Mouse (Mus musculus) granulocyte monocyte progenitor cell, adult 5-6 weeks (primary cell): ENCODE results near the gene 2010111I01Rik. TPM values are rescaled to one million over a fixed set of nuclear protein-coding genes. Genes with fewer than 3 reads are reported as not detected.
"Not testable (repeated sequence)": the region's sequence is repeated elsewhere in the genome, so short reads cannot be mapped to it uniquely, and the experiment has no call there.

ENCODE experiments used
- ATAC-seq: replicated peaks from 2 replicates; pipeline ENCODE4 v1.8.0; 2016; ENCODE audit warnings: mild to moderate bottlenecking, moderate TSS enrichment, inconsistent platforms; ENCODE audit not compliant: poor library complexity, severe bottlenecking
- total RNA-seq, 2 experiments: library from RNA; stranded (forward) in 1 of 2; stranded (reverse) in 1 of 2; fragments of 200-712, 200-1000 nt in 1 of 2; fragments of >200 nt in 1 of 2; fragmentation: Nextera tagmentation in 1 of 2; gene quantifications; 2 replicates each; pipeline ENCODE4 v1.2.3; 2014 to 2017

2010111I01Rik gene
- total RNA-seq, 2 experiments from 2014 or later = 61.9 to 86.8 TPM

DNA sequence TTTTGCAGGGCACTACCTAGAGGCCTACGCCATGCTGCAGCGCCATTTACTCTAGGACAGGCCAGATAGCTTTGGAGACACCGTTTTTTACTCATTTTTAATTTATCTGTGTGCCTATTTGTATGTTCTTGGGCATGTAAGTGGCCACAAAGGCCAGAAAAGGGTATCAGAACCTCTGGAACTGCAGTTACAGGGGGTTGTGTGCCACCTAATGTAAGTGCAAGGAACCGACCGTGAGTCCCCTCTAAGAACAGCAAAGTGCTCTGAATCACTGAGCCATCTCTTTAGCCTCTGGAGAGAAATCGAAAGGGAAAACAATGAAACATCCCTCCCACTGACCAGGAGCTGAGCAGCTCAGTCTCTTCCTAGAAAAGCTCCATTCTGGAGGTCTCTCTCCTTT, 358.1 kb downstream of the 2010111I01Rik start:
- ATAC-seq = no peak

- ATAC-seq = no peak
These were observed 358.8 kb downstream of the 2010111I01Rik start for GRCm38 (mm10) chr13:63323286-63324075.

- no peak for ATAC-seq
These were observed 359.6 kb downstream of the 2010111I01Rik start for GRCm38 (mm10) chr13:63324311-63324710.

- peak; percentile 77 for ATAC-seq
These were observed 360.5 kb downstream of the 2010111I01Rik start for GRCm38 (mm10) chr13:63324978-63325848.

DNA sequence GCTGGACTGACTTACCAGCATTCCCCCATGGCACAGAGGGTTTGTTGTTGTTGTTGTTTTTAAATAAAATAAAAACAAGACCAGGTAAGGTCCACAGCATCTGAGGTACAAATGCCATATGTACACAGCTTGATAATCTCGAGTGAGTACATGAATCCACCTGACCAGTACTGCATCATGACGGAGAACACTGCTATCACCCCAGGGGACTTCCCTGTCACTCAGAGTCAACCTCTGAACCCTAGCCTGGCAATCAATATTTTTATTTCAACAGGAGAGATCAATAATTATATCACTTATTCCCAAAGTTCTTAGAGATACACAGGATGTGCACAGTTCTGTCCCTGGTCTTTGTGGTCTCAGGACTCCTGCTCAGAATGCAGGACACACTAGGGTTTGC, 361.3 kb downstream of the 2010111I01Rik start:
- ATAC-seq = no peak

GRCm38 (mm10) chr13:63330236-63330860, 365.7 kb downstream of the 2010111I01Rik start:
- no peak for ATAC-seq

DNA sequence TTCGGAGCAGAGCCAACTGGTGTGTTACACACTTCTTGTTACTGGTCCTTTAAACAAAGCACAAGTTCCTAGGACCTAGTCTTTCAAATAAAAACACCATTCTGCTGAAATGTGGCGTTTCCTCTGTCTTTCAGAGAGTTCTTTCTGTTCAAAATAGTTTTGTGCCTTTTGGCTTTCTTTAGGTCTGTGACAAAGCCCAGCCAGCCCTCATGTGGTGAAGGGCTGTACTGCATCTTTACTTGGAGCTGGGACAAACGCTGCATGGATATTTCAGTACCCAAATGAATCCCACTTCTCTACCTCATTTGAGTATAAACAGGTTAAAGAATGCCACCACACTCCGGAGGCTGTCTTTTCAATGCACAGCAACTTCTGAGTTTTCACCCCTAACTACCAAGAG, 366.7 kb downstream of the 2010111I01Rik start:
- peak; percentile 60; the same call in 1 of the 2 replicates for ATAC-seq

DNA sequence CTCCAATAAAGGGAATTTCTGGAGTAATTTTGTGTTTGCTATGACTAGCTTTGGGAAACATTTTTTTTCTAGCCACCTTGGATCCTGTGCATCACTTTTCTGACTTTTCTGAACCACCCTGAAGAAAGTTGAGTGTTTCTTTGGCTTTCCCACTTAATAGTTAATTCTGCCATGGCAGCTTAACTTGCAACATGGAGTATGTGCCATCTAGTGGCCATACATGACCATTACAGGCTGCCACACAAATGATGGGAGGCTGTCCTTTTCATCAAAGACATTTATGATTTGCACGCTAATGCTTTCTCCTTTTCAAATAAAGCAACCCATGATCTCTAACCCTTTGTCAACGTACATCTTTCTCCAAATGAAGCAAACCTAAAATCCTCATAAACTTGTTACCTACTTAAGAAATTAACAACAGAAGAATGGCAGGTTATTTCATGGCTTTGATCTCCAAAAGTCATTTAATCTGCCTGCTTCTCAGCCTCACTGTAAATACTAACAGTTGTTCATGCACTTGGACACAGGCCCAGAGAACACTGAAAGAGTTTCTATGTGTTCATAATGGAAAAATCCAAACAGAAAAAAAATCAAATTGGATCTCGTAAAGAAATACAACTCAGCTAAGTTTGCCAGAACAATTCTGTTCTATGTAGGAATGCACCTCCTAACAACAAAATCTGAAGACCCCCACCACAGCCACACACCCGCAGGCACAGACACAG, 368.0 kb downstream of the 2010111I01Rik start:
- peak; percentile 67 for ATAC-seq

DNA sequence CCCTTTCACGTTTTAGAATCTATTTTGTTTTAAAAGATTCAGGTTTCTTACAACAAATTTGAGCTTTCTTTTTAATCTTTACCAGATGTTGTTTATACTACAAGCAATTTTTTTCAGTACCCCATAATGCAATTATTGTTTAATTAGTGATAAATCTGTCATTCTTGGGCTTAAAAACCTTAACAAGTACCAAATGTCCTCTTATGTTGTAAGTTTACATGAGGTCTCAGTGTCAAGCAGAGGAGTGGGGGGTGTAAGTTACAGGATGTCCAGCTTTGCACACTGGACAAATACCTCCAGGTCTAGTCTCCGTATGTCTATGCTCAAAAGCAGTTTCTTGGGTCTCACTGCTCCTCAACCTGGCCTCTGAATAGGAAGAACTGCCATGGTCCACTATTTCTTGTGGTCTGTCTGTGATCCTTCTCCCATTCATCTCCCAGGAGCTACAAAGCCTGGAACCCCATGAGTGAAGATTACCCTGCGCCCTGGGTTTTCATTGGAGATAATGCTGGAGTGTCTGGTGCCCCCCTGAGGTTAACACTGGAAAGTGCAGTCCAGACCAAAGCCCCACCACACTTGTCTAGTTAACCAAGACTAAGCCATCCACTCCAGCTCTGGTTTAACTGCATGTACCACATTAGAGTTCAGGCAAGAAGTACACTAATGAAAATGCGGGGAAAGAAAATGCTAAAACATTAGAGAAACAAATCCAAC, 370.9 kb downstream of the 2010111I01Rik start:
- peak; percentile 76; the same call in 1 of the 2 replicates for ATAC-seq

DNA sequence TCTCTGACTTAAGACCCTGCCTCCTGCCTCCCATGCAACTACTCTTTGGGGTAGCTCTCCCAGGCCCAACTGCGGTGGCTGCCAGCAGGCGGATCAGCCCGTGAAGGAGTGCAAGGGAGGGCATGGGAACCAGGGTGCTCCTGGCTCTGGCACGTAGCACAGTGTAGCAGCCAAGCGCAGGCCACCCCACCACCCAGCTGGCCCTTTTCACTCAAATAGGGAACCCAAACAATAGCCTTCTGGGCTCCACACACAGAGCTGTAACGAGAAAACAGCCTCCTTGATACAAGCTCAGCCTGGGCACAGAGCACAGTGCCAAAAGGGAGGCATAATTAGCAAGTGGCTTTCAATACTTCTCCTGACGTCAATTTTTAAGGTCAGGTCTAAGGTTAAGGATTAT, 371.6 kb downstream of the 2010111I01Rik start:
- no peak for ATAC-seq

- ATAC-seq = no peak
These were observed 372.7 kb downstream of the 2010111I01Rik start for GRCm38 (mm10) chr13:63337239-63337960.

DNA sequence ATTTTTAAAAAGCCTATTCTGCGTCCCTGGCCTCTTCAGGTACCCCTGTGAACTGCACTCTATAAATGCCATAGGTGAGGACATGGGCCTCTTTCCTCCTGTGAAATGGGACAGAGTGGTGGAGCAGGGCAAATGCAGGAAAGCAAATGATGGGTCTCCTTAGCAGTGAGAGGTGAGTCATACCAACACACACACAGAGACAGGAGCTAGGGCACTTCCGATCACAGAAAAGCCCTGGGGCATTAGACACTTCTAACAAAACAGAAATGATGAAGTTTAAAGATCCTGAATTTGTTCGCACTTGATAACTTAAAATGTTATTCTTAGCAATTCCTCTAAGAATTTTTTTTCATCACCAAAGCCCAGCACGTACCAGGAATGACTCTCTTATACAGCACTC, 375.3 kb downstream of the 2010111I01Rik start:
- no peak for ATAC-seq

DNA sequence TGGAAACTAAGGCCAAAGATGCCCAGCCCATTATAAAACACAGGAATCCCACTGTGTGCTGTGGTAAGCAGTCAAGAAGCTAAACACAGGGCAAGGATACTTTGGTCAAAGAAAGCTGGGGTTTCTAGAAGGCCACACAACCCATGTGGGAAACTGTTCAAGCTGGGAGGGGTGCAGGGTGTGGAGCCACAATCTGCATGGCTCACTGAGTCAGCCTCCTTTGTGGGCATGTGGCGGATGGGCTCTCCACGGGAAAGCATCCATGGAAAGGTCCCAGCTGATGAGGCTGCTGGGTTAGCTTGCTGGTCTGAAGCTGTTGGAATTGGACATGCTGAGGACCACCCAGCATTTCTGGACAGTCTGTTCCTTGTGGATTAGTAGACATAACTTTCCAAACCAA, 378.1 kb downstream of the 2010111I01Rik start:
- ATAC-seq = no peak

DNA sequence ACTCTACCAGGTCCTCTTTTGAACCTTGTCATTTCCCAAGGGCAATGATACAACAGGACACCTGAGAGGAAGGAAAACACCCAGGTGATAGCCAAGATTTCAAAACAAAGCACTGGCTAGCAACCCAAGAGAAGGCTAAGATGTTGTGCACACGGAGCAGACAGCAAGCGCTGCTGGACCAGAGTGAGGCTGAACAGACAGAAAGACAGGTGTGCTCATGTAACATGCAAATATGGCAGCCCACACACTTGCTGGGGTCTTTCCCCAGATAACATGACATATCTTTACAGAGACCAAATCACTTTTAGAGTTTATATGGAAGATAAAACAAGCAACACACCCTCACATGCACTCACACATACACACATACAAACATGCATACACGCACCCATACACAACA, 379.8 kb downstream of the 2010111I01Rik start:
- ATAC-seq = no peak

DNA sequence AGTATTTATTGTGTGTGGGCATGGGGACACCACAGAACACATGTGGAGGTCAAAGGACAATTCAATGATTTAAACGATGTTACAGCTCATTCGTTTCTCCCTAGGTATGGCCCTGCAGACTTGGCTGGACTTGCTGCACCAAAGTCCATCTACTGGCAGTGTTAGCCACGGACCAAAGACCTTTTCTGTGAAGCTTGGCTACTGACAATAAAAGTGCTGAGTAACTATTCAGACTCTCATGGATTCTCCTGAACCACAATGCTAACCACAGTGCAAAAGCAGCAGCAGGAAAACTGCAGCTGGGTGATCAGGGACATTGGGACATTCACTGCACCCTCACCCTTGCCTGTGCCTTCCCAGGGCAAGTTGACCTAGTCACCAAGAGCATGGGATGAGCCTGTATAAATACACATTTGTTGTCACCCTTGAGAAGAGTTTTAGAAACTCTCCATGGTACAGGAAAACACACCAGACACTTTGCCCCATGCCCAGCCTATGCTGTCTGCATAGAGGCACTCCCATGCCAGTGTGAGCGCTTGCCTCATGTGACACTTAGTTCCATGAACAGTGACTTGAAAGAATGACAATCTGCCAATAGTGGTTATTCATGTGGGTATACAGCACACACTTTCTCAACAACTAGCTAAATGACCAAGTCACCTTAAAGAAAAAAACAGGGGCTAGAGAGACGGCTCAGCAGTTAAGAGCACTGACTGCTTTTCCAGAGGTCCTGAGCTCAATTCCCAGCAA, 381.0 kb downstream of the 2010111I01Rik start:
- ATAC-seq = no peak; the same call in 1 of the 2 replicates

DNA sequence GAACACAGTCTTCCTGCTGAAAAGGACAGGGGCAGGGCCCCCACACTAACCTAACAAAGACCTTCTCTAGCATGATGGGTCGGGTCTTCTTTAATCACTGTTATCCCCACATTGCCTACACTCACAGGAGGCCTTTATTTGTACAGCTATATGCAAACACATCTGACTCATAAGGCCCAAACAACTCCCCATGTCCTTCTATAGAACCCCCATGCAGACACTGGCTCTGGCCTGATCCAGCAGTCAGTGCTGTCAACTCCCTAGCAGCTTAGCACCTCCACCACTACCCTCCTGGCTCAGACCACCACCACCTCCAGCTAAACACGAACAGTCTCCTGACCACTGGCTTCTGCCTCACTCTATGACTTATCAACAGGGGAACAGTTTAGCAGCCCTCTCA, 382.9 kb downstream of the 2010111I01Rik start:
- ATAC-seq = no peak

- ATAC-seq = no peak
These were observed 385.4 kb downstream of the 2010111I01Rik start for GRCm38 (mm10) chr13:63350076-63350475.

DNA sequence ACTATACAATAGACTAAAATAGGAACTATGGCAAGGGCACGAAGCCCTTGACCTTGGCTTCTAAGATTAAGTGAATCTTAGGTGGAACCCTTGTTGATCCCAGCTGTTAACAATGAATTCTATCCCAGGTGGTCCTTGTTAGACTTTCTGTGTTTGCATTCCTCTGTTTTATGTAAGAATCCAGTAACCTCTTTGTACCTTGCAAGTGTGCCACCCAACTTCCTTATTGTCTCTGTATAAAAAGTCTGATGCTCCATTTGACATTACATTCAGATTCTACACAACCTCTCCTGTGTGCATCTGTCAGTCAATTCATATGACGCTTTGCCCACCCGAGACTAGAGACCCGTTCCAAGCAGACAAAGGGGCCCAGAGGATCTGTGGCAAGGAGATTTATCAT, 388.6 kb downstream of the 2010111I01Rik start:
- not testable (repeated sequence) for ATAC-seq
